10 mouse cellular contexts compared by ENCODE assay signal in the genomic region with DNA sequence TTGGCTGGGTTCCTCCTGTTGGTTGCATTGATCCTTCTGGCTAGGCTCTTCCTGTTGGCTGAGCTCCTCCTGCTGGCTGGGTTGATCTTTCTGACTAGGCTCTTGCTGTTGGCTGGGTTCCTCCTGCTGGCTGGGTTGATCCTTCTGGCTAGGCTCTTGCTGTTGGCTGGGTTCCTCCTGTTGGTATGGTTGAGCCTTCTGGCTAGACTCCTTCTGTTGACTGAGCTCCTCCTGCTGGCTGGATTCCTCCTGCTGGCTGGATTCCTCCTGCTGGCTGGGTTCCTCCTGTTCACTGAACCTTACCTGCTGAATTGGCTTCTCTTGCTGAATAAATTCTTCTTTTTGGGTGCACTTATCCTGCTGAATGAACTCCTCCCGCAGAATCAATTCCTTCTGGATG. TPM values are rescaled to one million over a fixed set of nuclear protein-coding genes. Genes with fewer than 3 reads are reported as not detected.
A peak's percentile ranks its signal among the peaks of the same experiment; 100 is the strongest.
DNase-seq lines count a peak whose midpoint lies in the region; ATAC-seq and TF ChIP-seq lines count a peak whose summit lies in the region.
"Had no signal": no experiment of that assay in that cellular context is flagged by ENCODE, and none has a peak within 500 bp of the region (broad histone marks: within the 10 kb centered on the region; RNA-seq: fewer than 3 reads in every experiment).

No protein-coding gene starts in this region.

- no peak for TF ChIP-seq POLR2A in brain, embryonic 14.5 days (IDR thresholded peaks at IDR 0.05; ENCODE audit: borderline replicate concordance, extremely low read depth, insufficient read depth, insufficient read length, poor library complexity, severe bottlenecking)

- H3K4me2 ChIP-seq in hindbrain, embryonic 11.5 days (replicated peaks; ENCODE audit: low read depth, low read length), result no peak overlapping the region

- H3K9me3 ChIP-seq in hindbrain, embryonic 11.5 days (ENCODE audit: control insufficient read depth, low read length), result no peaks in the 10 kb centered on the region

- H3K9ac ChIP-seq in hindbrain, embryonic 11.5 days (ENCODE audit: low read depth, low read length), result no peak overlapping the region

- ATAC-seq in hindbrain, embryonic 11.5 days (ENCODE audit: low FRiP score), result no peak

- 88% methylated on average over 1 of the region's 1 CpGs for WGBS in hindbrain, embryonic 11.5 days

- intact Hi-C loops in left cerebral cortex, postnatal 14 days (cut with DNase I), result no loop called here

- H3K36me3 ChIP-seq in hindbrain, embryonic 11.5 days (ENCODE audit: control insufficient read depth, insufficient read depth, low read length), result 0 out of 2 replicates have a peak, but pooled peaks cover 6% of the 10 kb centered on the region

- peak; percentile 57 to 61 for DNase-seq in heart, adult 18-20 months
- no peak for DNase-seq in heart, postnatal 4 days
- peak; percentile 72 for DNase-seq in brain, embryonic 14.5 days (ENCODE audit: low read depth)
- DNase-seq in gastrocnemius, postnatal 10 days, result peak; percentile 48
- DNase-seq in left cerebral cortex, postnatal 14 days (ENCODE audit: low spot score in 2 of 2), result peak; percentile 13 to 39
- no peak for DNase-seq in urinary bladder, postnatal 4 days (ENCODE audit: low spot score in 2 of 2)
- DNase-seq in hindbrain, embryonic 11.5 days (ENCODE audit: low spot score), result no peak
- DNase-seq in ovary, postnatal 14 days (ENCODE audit: low spot score), result no peak

- TF ChIP-seq CTCF in brain, embryonic 14.5 days (IDR thresholded peaks at IDR 0.05; ENCODE audit: borderline replicate concordance, extremely low read depth, insufficient read depth, insufficient read length), result no peak

- H3K4me3 ChIP-seq in hindbrain, embryonic 11.5 days (ENCODE audit: low read depth, low read length), result no peak overlapping the region

- 0 out of 2 replicates have a peak, but pooled peaks cover under 1% of the 10 kb centered on the region for H3K4me1 ChIP-seq in hindbrain, embryonic 11.5 days (replicated peaks; ENCODE audit: control insufficient read depth, insufficient read depth, low read length)

- no peaks in the 10 kb centered on the region for H3K27me3 ChIP-seq in hindbrain, embryonic 11.5 days (ENCODE audit: control insufficient read depth, insufficient read depth, low read length)

- no peak overlapping the region for H3K27ac ChIP-seq in hindbrain, embryonic 11.5 days (ENCODE audit: low read depth, low read length)

RNA-seq across cellular contexts. Expression of gene Zscan18, which starts 28.8 kb away (rescaled TPM):
- total RNA-seq in heart, adult 18-20 months (2021), result 1 to 10 TPM in 1 of 2 experiments, under 1 TPM in 1; 0.80 to 1.1 TPM
- total RNA-seq in heart, postnatal 4 days (2021), result 1 to 10 TPM; 4.0 to 4.6 TPM
- 21.8 and 25.6 TPM in 2 replicates for polyA plus RNA-seq in brain, embryonic 14.5 days (2012; rRNA removed)
- total RNA-seq in gastrocnemius, postnatal 10 days (2021), result 1 to 10 TPM; 3.6 to 4.9 TPM
- total RNA-seq in left cerebral cortex, postnatal 14 days (2021), result 10 to 100 TPM; 14.7 to 17.6 TPM
- 11.0 and 11.4 TPM in 2 replicates for polyA plus RNA-seq in hindbrain, embryonic 11.5 days (2014; fragmentation: Nextera tagmentation; extraction: Ambion mirVana)

RNA-seq across cellular contexts. Expression of gene Vmn2r56, which starts 39.8 kb away (rescaled TPM):
- total RNA-seq in heart, adult 18-20 months (2021), result not detected
- under 1 TPM in 1 of 2 experiments, not detected in 1; 0.02 TPM for total RNA-seq in heart, postnatal 4 days (2021)
- 0.01 TPM in 2 replicates for polyA plus RNA-seq in brain, embryonic 14.5 days (2012; rRNA removed)
- not detected for total RNA-seq in gastrocnemius, postnatal 10 days (2021)
- total RNA-seq in left cerebral cortex, postnatal 14 days (2021), result not detected
- polyA plus RNA-seq in hindbrain, embryonic 11.5 days (2014; fragmentation: Nextera tagmentation; extraction: Ambion mirVana), result not detected in 2 replicates
- polyA plus RNA-seq: embryonic facial prominence, embryonic 11.5 days; large intestine, adult 2 months had no signal

RNA-seq across cellular contexts. Expression of gene Zfp329, which starts 44.1 kb away (rescaled TPM):
- 1 to 10 TPM; 4.3 to 6.1 TPM for total RNA-seq in heart, adult 18-20 months (2021)
- 10 to 100 TPM in 1 of 2 experiments, 1 to 10 TPM in 1; 9.2 to 10.3 TPM for total RNA-seq in heart, postnatal 4 days (2021)
- 19.1 and 22.6 TPM in 2 replicates for polyA plus RNA-seq in brain, embryonic 14.5 days (2012; rRNA removed)
- 1 to 10 TPM; 5.8 to 8.9 TPM for total RNA-seq in gastrocnemius, postnatal 10 days (2021)
- 10 to 100 TPM; 19.4 to 20.1 TPM for total RNA-seq in left cerebral cortex, postnatal 14 days (2021)
- polyA plus RNA-seq in hindbrain, embryonic 11.5 days (2014; fragmentation: Nextera tagmentation; extraction: Ambion mirVana), result 18.7 and 25.5 TPM in 2 replicates

RNA-seq across cellular contexts. Expression of gene Zfp110, which starts 60.0 kb away (rescaled TPM):
- total RNA-seq in heart, adult 18-20 months (2021), result 10 to 100 TPM; 17.0 to 18.4 TPM
- total RNA-seq in heart, postnatal 4 days (2021), result 10 to 100 TPM; 21.5 to 22.4 TPM
- polyA plus RNA-seq in brain, embryonic 14.5 days (2012; rRNA removed), result 11.4 and 13.4 TPM in 2 replicates
- 10 to 100 TPM in 1 of 2 experiments, 1 to 10 TPM in 1; 9.8 to 13.4 TPM for total RNA-seq in gastrocnemius, postnatal 10 days (2021)
- total RNA-seq in left cerebral cortex, postnatal 14 days (2021), result 10 to 100 TPM; 10.5 to 11.1 TPM
- 29.9 and 32.6 TPM in 2 replicates for polyA plus RNA-seq in hindbrain, embryonic 11.5 days (2014; fragmentation: Nextera tagmentation; extraction: Ambion mirVana)

Comparison
In these comparisons a context has a peak if more than half of its experiments do, and no peak if none do; other contexts are left out.
1. DNase-seq: peak in heart, adult 18-20 months (2 of 2), brain, embryonic 14.5 days (single experiment), gastrocnemius, postnatal 10 days (single experiment) and left cerebral cortex, postnatal 14 days (2 of 2); none in heart, postnatal 4 days (single experiment), urinary bladder, postnatal 4 days (0 of 2), hindbrain, embryonic 11.5 days (single experiment) and ovary, postnatal 14 days (single experiment).